Comparison of ENCODE assay signal across 17 mouse cellular contexts in the genomic region with DNA sequence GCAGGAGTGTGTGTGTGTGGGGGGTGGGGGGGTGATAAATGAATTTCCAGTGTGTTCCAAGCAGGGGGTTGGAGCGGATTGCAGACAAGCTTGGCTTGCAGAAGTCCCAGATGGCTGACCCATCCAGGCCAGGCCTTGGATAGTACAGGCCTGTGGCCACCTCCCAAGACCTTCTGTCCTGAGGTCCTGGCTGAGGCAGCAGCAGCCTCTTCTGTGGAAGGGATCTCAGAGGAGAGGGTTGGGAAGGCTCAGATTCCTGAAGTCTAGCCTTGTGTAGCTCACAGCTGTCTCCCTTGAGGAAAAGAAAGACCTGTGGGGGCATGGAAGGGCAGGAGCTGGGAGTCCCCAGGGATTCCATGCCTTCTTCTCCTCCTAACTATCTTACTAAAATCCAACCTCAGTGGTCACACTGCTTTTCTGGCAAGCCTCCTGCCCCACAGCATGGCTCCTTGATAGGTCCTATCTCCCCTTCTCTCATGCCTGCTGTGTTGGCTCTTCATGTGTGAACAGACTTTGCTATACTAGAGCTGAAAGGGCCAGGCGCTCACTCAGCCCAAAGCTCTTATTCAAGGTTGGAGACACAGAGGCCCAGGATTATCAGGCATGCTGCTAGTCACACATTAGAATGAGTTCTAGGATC. TPM values are rescaled to one million over a fixed set of nuclear protein-coding genes. Genes with fewer than 3 reads are reported as not detected.
DNase-seq lines count a peak whose midpoint lies in the region; ATAC-seq and TF ChIP-seq lines count a peak whose summit lies in the region.
"Had no signal": no experiment of that assay in that cellular context is flagged by ENCODE, and none has a peak within 500 bp of the region (broad histone marks: within the 10 kb centered on the region; RNA-seq: fewer than 3 reads in every experiment).

No protein-coding gene starts in this region.

- H3K9ac ChIP-seq in heart, embryonic 11.5 days (ENCODE audit: low read depth, low read length) = no peak overlapping the region
- H3K9ac ChIP-seq in intestine, postnatal 0 days (ENCODE audit: low read depth, low read length) = no peak overlapping the region
- H3K9ac ChIP-seq: forebrain, embryonic 13.5 days; liver, embryonic 14.5 days had no signal

- no peaks in the 10 kb centered on the region for H3K9me3 ChIP-seq in heart, embryonic 11.5 days (replicated peaks; ENCODE audit: control insufficient read depth, low read length)
- H3K9me3 ChIP-seq in intestine, postnatal 0 days (ENCODE audit: control insufficient read depth) = no peaks in the 10 kb centered on the region
- H3K9me3 ChIP-seq: forebrain, embryonic 13.5 days had no signal

- peak; percentile 49 to 83 for DNase-seq in heart, adult 18-20 months
- DNase-seq in brain, adult 2 months (ENCODE audit: low read depth, low spot score) = peak; percentile 92
- DNase-seq in cerebellum, postnatal 14 days = peak; percentile 65 to 67
- peak; percentile 57 to 66 for DNase-seq in heart, postnatal 10 days
- no peak for DNase-seq in frontal cortex, adult 2 months (ENCODE audit: extremely low spot score in 1 of 2, low spot score in 1 of 2)
- no peak for DNase-seq in left cerebral cortex, postnatal 10 days (ENCODE audit: extremely low spot score in 1 of 2, low spot score in 2 of 2)
- DNase-seq: B cell, adult 2 months; kidney, postnatal 25 days; thymus, adult 2 months had no signal

- H3K4me2 ChIP-seq in heart, embryonic 11.5 days = no peak overlapping the region
- H3K4me2 ChIP-seq in intestine, postnatal 0 days (replicated peaks; ENCODE audit: low read depth) = no peak overlapping the region
- H3K4me2 ChIP-seq: forebrain, embryonic 13.5 days had no signal

- H3K27me3 ChIP-seq in heart, embryonic 11.5 days (ENCODE audit: control insufficient read depth, insufficient read depth, low read length) = no peaks in the 10 kb centered on the region
- H3K27me3 ChIP-seq in intestine, postnatal 0 days (replicated peaks; ENCODE audit: control insufficient read depth, insufficient read depth, low read length) = no peaks in the 10 kb centered on the region
- H3K27me3 ChIP-seq: forebrain, embryonic 13.5 days had no signal

- no peak for ATAC-seq in heart, embryonic 11.5 days (replicated peaks; ENCODE audit: insufficient number of reproducible peaks, low FRiP score, low TSS enrichment)
- ATAC-seq in intestine, postnatal 0 days = no peak
- ATAC-seq: forebrain, embryonic 13.5 days had no signal

- H3K27ac ChIP-seq in heart, embryonic 11.5 days (ENCODE audit: low read depth, low read length) = no peak overlapping the region
- H3K27ac ChIP-seq in intestine, postnatal 0 days (ENCODE audit: low read depth, low read length) = no peak overlapping the region
- H3K27ac ChIP-seq: forebrain, embryonic 13.5 days; liver, embryonic 14.5 days had no signal

- no peak overlapping the region for H3K4me3 ChIP-seq in heart, embryonic 11.5 days (ENCODE audit: low read depth, low read length)
- H3K4me3 ChIP-seq in intestine, postnatal 0 days (ENCODE audit: low read depth, low read length) = no peak overlapping the region
- H3K4me3 ChIP-seq: forebrain, embryonic 13.5 days; myocyte had no signal

- no peak for TF ChIP-seq CTCF in intestine, postnatal 0 days (IDR thresholded peaks at IDR 0.05; ENCODE audit: low read depth)

- intact Hi-C loops in heart, postnatal 10 days (cut with DNase I) = no loop called here
- intact Hi-C loops in left cerebral cortex, postnatal 10 days (cut with DNase I) = no loop called here

- no peaks in the 10 kb centered on the region for H3K4me1 ChIP-seq in heart, embryonic 11.5 days (ENCODE audit: control insufficient read depth, insufficient read depth, low read length)
- H3K4me1 ChIP-seq in intestine, postnatal 0 days (replicated peaks; ENCODE audit: control insufficient read depth, insufficient read depth, low read length) = no peaks in the 10 kb centered on the region

- WGBS in heart, embryonic 11.5 days (ENCODE audit: insufficient replicate concordance) = 73% methylated on average over 2 of the region's 2 CpGs
- WGBS in intestine, postnatal 0 days = 90% methylated on average over 2 of the region's 2 CpGs

- H3K36me3 ChIP-seq in heart, embryonic 11.5 days (ENCODE audit: control insufficient read depth, insufficient read depth, low read length) = no peaks in the 10 kb centered on the region
- no peaks in the 10 kb centered on the region for H3K36me3 ChIP-seq in intestine, postnatal 0 days (ENCODE audit: control insufficient read depth, insufficient read depth)

RNA-seq across cellular contexts. Expression of gene Cilp, which starts 3.3 kb away (rescaled TPM):
- 1 to 10 TPM; 2.8 to 3.3 TPM for total RNA-seq in heart, adult 18-20 months (2021)
- 0.14 TPM in 1 of 2 replicates, not detected in the other for polyA plus RNA-seq in heart, embryonic 11.5 days (2014; fragmentation: Nextera tagmentation; extraction: Ambion mirVana)
- total RNA-seq in heart, postnatal 10 days (2021) = 1 to 10 TPM; 5.4 to 6.6 TPM
- 0.08 TPM in 2 replicates for polyA plus RNA-seq in frontal cortex, adult 2 months (2012; rRNA removed)
- under 1 TPM; 0.08 to 0.09 TPM for total RNA-seq in left cerebral cortex, postnatal 10 days (2021)
- polyA plus RNA-seq in intestine, postnatal 0 days (2015; fragmentation: Nextera tagmentation; extraction: Ambion mirVana) = 0.43 TPM in 2 replicates
- total RNA-seq: left cerebral cortex, postnatal 14 days; MEL had no signal
- polyA plus RNA-seq: heart, embryonic 14.5 days had no signal

RNA-seq across cellular contexts. Expression of gene Clpx, which starts 32.3 kb away (rescaled TPM):
- total RNA-seq in heart, adult 18-20 months (2021) = 100 to 1,000 TPM; 117 to 125 TPM
- polyA plus RNA-seq in heart, embryonic 11.5 days (2014; fragmentation: Nextera tagmentation; extraction: Ambion mirVana) = 42.9 and 50.6 TPM in 2 replicates
- 10 to 100 TPM; 76.3 to 83.4 TPM for total RNA-seq in heart, postnatal 10 days (2021)
- 19.1 and 22.2 TPM in 2 replicates for polyA plus RNA-seq in frontal cortex, adult 2 months (2012; rRNA removed)
- total RNA-seq in left cerebral cortex, postnatal 10 days (2021) = 10 to 100 TPM; 25.3 to 25.4 TPM
- 28.2 and 30.5 TPM in 2 replicates for polyA plus RNA-seq in intestine, postnatal 0 days (2015; fragmentation: Nextera tagmentation; extraction: Ambion mirVana)

Comparison
In these comparisons a context has a peak if more than half of its experiments do, and no peak if none do; other contexts are left out.
1. DNase-seq: peak in heart, adult 18-20 months (2 of 2), brain, adult 2 months (single experiment), cerebellum, postnatal 14 days (2 of 2) and heart, postnatal 10 days (2 of 2); none in frontal cortex, adult 2 months (0 of 2) and left cerebral cortex, postnatal 10 days (0 of 2).